Mouse (Mus musculus): Measurements from ENCODE around the gene Mbl2. TPM values are rescaled to one million over a fixed set of nuclear protein-coding genes. Genes with fewer than 3 reads are reported as not detected.

Mbl2 gene
- not detected for polyA plus RNA-seq (2017; shearing (Covaris generic))

GRCm38 (mm10) chr19:30232691-30233090, at the start of gene Mbl2:
TSS of gene Mbl2 (plus strand) at chr19:30232942.

Other genes with a start within 250 kb of the Mbl2 start
- gene Trpd52l3, start 229.2 kb upstream of the Mbl2 start, polyA plus RNA-seq (2017; shearing (Covaris generic)): not detected
- gene Uhrf2, start 202.4 kb upstream of the Mbl2 start, polyA plus RNA-seq (2017; shearing (Covaris generic)): 33.7 TPM
- 0.18 TPM for gene Gldc, start 57.5 kb upstream of the Mbl2 start, polyA plus RNA-seq (2017; shearing (Covaris generic))